Mouse (Mus musculus): ENCODE results near the gene Gpc4. TPM values are rescaled to one million over a fixed set of nuclear protein-coding genes. Genes with fewer than 3 reads are reported as not detected.

The Gpc4 gene
- polyA plus RNA-seq, 1 experiment from 2014 or later = not detected

DNA sequence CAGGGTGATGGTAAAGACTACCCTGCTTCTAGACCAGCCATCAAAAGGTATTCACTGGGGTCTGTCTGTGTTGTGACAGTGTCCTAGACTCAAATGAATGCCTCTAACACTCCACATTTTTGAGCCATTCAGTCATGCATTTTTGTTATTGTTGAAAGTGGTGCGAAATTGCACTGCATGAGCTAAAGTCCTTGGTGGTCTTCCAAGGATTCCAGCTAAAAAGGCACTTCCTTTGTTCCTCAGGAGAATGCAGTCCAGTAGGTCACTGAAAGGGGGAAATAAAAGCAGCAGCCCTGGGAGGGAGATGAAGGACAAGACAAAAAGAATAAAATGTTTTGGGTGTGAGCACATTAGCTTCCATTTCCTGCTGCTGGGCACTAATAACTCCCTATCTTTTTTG is 2.8 kb downstream of the Gpc4 start:
- no peaks in the 10 kb centered on the region for H3K79me2 ChIP-seq (ENCODE audit: inconsistent target)
- WGBS (ENCODE audit: missing documents) = 85% methylated on average over 1 of the region's 1 CpGs
- no peaks in the 10 kb centered on the region for H3K36me3 ChIP-seq (ENCODE audit: inconsistent target)
- no peak overlapping the region for H3K4me3 ChIP-seq (ENCODE audit: inconsistent target)
- H3K27ac ChIP-seq = no peak overlapping the region

DNA sequence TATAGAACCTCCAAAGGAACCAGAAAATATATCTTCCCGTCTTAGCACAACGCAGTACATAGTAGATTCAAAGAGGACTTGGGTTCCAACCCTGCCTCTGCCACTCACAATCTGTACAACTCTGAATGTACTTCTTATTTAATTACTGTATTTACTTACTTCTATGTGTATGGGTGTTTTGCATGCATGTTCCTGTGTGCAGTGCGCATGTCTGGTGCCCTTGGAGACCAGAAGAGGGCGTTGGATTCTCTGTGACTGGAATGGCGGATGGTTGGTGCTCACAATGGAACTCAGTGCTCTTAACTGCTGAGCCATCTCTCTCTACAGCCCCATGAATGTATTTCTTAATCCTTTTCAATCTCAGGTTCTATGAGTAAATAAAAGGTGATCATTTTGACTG is 5.4 kb downstream of the Gpc4 start:
- no peaks in the 10 kb centered on the region for H3K79me2 ChIP-seq (ENCODE audit: inconsistent target)
- H3K36me3 ChIP-seq (ENCODE audit: inconsistent target) = no peaks in the 10 kb centered on the region
- no peak overlapping the region for H3K27ac ChIP-seq
- no peak overlapping the region for H3K4me3 ChIP-seq (ENCODE audit: inconsistent target)
- WGBS (ENCODE audit: missing documents) = 73% methylated on average over 3 of the region's 5 CpGs

DNA sequence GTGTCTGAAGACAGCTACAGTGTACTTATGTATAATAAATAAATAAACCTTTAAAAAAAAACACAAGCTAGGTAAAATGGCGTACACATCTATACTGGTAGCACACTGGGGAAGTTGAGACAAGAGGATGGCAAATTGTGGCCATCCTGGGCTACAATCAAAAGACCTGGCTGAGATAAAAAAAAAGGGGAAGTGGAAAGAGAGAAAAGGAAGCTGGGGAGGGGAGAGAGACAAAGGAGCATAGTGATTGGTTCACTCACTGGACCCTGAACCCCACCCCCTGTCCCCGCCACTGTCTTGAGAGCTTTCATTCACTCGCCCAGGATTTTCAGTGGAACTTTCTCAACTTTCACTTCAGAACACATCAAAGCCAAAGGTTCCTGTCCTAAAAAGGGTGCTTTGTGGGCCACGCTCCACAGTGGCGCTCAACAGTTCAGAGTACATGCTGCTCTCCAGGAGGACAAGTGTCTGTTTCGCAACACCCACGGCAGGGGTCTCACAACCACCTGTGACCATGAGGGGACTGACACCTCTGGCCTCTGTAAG is 9.6 kb downstream of the Gpc4 start:
- H3K27ac ChIP-seq = no peak overlapping the region
- H3K4me3 ChIP-seq (ENCODE audit: inconsistent target) = no peak overlapping the region
- no peaks in the 10 kb centered on the region for H3K79me2 ChIP-seq (ENCODE audit: inconsistent target)
- H3K36me3 ChIP-seq (ENCODE audit: inconsistent target) = no peaks in the 10 kb centered on the region
- WGBS (ENCODE audit: missing documents) = 84% methylated on average over 7 of the region's 7 CpGs

DNA sequence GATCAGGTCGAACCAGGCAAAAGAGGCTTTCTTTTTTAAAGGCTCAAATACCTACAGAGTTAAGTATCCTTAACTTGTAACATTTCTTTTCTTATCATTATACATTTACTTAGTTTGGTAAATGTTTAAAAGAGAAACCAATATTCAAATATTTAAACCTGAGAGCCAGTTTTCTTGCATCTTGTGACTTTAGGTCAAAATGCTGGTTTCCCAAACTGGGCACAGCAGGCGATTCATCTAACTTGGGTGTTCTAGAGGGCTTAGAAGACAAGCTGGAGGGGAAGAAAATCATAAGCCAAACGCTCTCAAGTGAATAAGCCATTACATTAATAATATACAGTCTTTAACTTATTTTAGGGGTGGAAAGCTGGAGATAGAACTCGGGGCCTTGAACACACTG is 10.2 kb downstream of the Gpc4 start:
- no peak overlapping the region for H3K4me3 ChIP-seq (ENCODE audit: inconsistent target)
- WGBS (ENCODE audit: missing documents) = 98% methylated on average over 4 of the region's 4 CpGs
- H3K79me2 ChIP-seq (ENCODE audit: inconsistent target) = no peaks in the 10 kb centered on the region
- H3K27ac ChIP-seq = no peak overlapping the region
- no peaks in the 10 kb centered on the region for H3K36me3 ChIP-seq (ENCODE audit: inconsistent target)

DNA sequence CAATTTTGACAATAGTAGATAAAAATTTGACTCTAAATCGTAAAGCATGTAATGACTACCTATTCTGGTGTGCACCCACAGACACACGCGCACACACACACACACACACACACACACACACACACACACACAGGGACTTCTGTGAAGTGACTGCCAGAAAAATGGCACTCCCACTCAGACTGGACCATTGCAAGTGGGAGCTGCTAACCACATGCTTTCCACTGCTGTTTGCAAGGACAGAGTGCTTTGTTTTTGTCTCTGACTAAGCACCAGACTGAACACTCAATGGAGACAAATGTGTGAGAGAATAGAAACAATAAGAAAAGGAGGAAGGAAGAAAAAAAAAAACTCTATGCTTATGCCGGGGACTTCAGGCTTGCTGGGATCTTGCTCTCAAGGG is 11.6 kb downstream of the Gpc4 start:
- WGBS (ENCODE audit: missing documents) = 78% methylated on average over 4 of the region's 4 CpGs
- no peak overlapping the region for H3K27ac ChIP-seq
- no peaks in the 10 kb centered on the region for H3K36me3 ChIP-seq (ENCODE audit: inconsistent target)
- no peak overlapping the region for H3K4me3 ChIP-seq (ENCODE audit: inconsistent target)
- no peaks in the 10 kb centered on the region for H3K79me2 ChIP-seq (ENCODE audit: inconsistent target)

DNA sequence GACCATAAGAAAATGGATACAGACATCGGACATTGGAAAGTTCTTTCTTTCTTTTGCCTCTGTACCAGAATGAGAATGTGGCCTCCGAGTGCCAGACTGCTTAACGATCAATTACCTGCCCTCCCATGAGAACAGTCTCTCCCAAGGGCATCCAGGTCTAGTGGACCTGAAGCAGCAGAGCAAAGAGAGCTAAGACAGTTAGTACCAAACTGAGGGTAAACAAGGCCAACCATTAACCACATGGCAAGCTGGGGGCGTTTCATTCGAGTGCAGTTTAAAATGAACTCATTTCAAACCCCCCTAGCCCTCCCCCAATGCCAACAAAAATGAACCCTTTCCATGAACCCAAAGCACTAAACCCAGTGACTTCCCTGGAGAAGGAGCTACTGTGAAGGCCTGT is 12.1 kb downstream of the Gpc4 start:
- no peak overlapping the region for H3K4me3 ChIP-seq (ENCODE audit: inconsistent target)
- no peak overlapping the region for H3K27ac ChIP-seq
- 90% methylated on average over 5 of the region's 5 CpGs for WGBS (ENCODE audit: missing documents)
- H3K36me3 ChIP-seq (ENCODE audit: inconsistent target) = no peaks in the 10 kb centered on the region
- H3K79me2 ChIP-seq (ENCODE audit: inconsistent target) = no peaks in the 10 kb centered on the region

DNA sequence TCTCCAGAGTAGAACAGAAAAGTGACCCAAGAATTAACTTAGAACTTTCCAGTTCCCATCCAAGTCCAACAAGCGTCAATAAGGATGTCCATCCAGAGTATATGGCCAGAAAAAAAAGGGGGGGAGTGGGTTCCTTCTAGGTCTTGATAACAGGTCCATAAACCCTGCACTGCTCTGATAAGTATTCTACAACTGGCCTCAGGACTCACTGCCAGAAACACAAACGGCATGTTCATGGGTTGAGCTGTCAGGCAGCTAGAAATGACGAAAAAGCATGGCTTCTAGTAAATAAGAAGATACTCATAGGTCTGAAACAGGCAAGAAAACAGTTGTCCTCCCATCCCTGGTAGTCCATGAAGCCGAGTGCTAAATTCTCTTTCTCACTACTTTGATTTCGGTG is 13.5 kb downstream of the Gpc4 start:
- H3K4me3 ChIP-seq (ENCODE audit: inconsistent target) = no peak overlapping the region
- 90% methylated on average over 5 of the region's 5 CpGs for WGBS (ENCODE audit: missing documents)
- H3K27ac ChIP-seq = no peak overlapping the region

DNA sequence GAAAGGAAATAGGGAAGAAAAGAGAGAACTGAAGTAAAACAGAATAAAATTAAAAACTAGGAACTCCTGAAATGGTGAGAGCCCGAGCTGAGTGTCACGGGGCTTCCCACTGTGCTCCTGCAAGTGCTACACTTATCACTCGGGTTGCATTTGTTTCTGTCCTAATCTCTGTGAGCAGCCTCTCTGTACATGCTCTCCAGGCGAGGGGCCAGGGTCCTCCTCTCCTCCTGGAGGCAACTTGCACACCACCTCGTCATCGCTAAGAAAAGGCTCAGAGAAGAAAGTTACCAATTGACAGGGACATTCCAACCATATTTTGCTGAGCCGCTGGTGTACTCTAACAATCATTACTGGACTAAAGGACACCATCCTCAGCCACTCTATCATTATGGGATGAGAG is 14.0 kb downstream of the Gpc4 start:
- Histone ChIP-seq H3K27ac (no peak overlapping the region), H3K4me3 (ENCODE audit: inconsistent target) (no peak overlapping the region), H3K79me2 (ENCODE audit: inconsistent target) (no peaks in the 10 kb centered on the region), H3K36me3 (ENCODE audit: inconsistent target) (no peaks in the 10 kb centered on the region)
- 82% methylated on average over 7 of the region's 7 CpGs for WGBS (ENCODE audit: missing documents)

More for the DNA sequence above, 13.5 kb downstream of the Gpc4 start:
- no peaks in the 10 kb centered on the region for H3K36me3 ChIP-seq (ENCODE audit: inconsistent target)
- no peaks in the 10 kb centered on the region for H3K79me2 ChIP-seq (ENCODE audit: inconsistent target)

DNA sequence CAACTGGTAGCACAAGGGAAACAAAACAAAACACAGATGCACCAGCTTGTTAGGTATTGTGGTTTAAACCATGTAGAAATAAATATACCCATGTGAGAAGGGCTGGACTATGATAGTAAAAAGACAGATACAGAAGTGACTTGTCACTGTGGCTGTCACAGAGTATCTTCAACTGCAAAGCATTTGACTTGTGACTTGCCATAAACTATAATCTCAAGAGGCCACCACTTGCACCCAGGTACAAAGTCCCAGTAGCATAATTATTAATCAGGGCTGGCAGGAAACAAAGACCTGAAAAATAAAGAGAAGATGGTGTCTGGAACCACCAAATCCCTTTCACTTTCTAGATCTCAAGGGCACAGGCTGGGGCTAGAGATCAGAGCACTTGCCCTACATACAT is 19.5 kb downstream of the Gpc4 start:
- Histone ChIP-seq H3K36me3 (ENCODE audit: inconsistent target) (no peaks in the 10 kb centered on the region), H3K27ac (no peak overlapping the region), H3K4me3 (ENCODE audit: inconsistent target) (no peak overlapping the region), H3K79me2 (ENCODE audit: inconsistent target) (no peaks in the 10 kb centered on the region)

DNA sequence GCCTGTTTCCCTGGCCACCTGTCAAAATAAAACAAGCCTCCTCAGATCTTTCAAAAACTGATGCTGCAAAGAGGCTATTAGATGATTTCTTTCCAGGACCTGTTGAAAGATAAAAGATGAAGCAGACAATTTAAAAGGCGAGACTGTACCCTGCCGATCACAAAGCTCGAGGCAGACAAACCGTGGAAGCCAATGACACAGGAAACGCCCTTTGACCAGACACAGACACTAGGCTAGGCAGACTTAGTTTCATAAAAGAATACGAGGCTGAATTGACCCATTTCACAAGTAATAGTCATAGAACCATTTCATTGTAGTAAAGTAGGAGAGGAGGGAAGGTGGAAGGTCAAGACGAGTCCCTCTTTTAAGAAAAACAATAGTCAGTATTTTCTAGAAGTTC is 20.6 kb downstream of the Gpc4 start:
- H3K27ac ChIP-seq = no peak overlapping the region
- no peak overlapping the region for H3K4me3 ChIP-seq (ENCODE audit: inconsistent target)
- H3K79me2 ChIP-seq (ENCODE audit: inconsistent target) = no peaks in the 10 kb centered on the region
- no peaks in the 10 kb centered on the region for H3K36me3 ChIP-seq (ENCODE audit: inconsistent target)
- WGBS (ENCODE audit: missing documents) = 80% methylated on average over 7 of the region's 7 CpGs

DNA sequence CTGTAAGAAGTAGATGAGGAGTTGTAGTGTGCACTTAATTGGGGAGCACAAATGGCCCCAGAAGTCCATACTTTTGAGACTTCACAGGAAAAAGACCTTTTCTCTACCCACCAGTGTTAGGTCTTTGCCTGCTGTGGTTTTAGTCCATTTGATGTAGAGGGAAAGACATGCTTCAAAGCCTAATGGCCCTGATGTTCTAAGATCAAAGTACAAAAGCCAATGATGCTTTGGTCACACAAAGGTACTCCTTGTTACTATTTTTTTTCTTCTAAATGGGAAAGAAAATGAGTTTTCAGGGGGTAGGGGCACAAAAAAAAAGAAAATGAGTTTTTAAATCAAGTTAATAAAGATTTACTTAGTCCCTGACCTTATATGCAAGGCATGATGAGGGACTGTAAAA is 24.7 kb downstream of the Gpc4 start:
- H3K27ac ChIP-seq = no peak overlapping the region
- no peaks in the 10 kb centered on the region for H3K79me2 ChIP-seq (ENCODE audit: inconsistent target)
- no peaks in the 10 kb centered on the region for H3K36me3 ChIP-seq (ENCODE audit: inconsistent target)
- no peak overlapping the region for H3K4me3 ChIP-seq (ENCODE audit: inconsistent target)

DNA sequence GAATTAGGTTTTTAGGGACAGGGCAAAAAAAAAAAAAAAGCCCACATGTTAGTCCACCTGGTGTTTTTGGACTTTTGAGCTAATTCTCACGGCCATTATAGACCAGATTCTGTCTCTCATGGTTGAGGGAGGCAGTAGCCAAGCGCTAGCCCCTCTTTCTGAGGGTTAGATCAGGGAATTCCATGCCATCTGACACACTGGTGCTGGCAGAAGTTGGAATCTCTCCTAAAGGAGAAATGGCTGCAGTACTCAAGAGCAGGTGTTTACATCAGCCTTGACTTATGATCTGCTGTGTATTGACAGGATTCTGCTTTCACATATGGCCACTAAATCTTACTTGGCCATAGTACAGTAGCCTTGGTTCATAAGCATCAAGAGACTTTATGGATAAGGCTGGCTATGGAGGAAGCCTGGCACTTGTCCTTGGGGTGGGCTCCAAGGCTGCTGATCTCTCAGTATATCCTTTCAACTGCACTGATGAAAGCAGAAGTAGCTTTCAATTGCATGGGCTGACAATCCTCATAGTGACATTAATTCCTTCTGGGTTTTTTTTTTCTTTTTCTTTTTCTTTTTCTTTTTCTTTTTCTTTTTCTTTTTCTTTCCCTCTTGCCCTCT is 26.5 kb downstream of the Gpc4 start:
- WGBS (ENCODE audit: missing documents) = 70% methylated on average over 2 of the region's 2 CpGs
- H3K27ac ChIP-seq = no peak overlapping the region
- H3K79me2 ChIP-seq (ENCODE audit: inconsistent target) = no peaks in the 10 kb centered on the region
- H3K4me3 ChIP-seq (ENCODE audit: inconsistent target) = no peak overlapping the region
- no peaks in the 10 kb centered on the region for H3K36me3 ChIP-seq (ENCODE audit: inconsistent target)

DNA sequence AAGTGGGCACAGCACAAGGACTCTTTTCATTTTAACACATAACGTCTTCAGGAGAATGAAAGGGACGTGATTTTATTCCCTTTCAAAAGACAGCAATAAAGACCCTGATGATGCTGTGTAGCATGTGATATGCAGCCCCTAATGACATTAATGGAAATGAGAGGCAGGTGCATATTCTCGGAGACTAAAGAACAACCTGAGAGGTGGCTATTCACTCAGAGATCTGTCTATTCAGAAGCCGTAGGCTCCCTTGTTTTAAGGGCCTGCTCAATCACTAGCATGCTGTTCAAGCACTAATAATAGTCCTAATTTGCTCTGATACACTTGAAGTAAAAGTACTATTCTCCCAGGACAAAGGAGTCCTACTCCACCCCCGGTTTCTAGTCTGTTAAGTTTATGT is 27.0 kb downstream of the Gpc4 start:
- Histone ChIP-seq H3K79me2 (ENCODE audit: inconsistent target) (no peaks in the 10 kb centered on the region), H3K4me3 (ENCODE audit: inconsistent target) (no peak overlapping the region)
- 84% methylated on average over 4 of the region's 5 CpGs for WGBS (ENCODE audit: missing documents)

DNA sequence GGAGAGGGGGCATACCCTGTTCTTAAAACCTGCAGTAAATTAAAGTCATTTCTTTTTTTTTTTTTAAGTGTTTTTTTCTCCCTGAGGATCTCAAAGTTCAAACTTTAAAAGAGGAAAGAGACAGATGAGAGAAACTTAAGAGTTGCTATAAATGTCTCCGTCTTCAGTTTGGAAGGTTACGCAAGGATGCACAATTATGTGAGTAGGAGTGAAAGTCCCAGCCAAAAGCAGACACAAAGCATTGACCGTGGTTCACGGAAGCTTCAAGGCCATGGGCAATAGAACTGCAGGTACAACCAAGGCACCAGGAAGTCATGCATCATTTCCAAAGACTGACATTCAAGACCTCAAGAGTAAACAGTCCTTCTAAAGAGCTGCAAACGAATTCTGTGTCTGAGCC is 28.5 kb downstream of the Gpc4 start:
- Histone ChIP-seq H3K79me2 (ENCODE audit: inconsistent target) (no peaks in the 10 kb centered on the region), H3K36me3 (ENCODE audit: inconsistent target) (no peaks in the 10 kb centered on the region), H3K27ac (no peak overlapping the region), H3K4me3 (ENCODE audit: inconsistent target) (no peak overlapping the region)
- WGBS (ENCODE audit: missing documents) = 70% methylated on average over 3 of the region's 5 CpGs

More for the DNA sequence above, 27.0 kb downstream of the Gpc4 start:
- H3K27ac ChIP-seq = no peak overlapping the region
- no peaks in the 10 kb centered on the region for H3K36me3 ChIP-seq (ENCODE audit: inconsistent target)

DNA sequence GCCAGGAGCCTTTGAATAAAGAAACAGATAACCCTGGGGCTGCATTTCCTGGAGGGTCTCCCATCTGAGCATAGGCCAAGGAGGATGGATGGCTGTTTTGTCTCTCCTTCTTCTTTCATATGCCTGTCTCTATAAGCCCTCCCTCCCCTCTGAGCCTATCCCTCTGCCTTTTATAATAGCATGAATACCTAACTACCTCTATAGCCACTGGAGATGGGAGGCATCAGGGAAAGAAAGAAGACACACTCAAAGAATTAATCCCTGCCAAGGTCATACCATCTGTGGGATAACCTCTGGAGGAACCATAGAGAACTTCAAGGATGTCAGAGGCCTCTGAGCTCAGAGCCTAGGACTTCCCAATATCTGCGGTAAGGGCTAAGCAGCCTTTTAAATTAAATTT is 35.4 kb downstream of the Gpc4 start:
- H3K79me2 ChIP-seq (ENCODE audit: inconsistent target) = no peaks in the 10 kb centered on the region
- H3K4me3 ChIP-seq (ENCODE audit: inconsistent target) = no peak overlapping the region
- no peaks in the 10 kb centered on the region for H3K36me3 ChIP-seq (ENCODE audit: inconsistent target)
- 90% methylated on average over 1 of the region's 1 CpGs for WGBS (ENCODE audit: missing documents)
- no peak overlapping the region for H3K27ac ChIP-seq

DNA sequence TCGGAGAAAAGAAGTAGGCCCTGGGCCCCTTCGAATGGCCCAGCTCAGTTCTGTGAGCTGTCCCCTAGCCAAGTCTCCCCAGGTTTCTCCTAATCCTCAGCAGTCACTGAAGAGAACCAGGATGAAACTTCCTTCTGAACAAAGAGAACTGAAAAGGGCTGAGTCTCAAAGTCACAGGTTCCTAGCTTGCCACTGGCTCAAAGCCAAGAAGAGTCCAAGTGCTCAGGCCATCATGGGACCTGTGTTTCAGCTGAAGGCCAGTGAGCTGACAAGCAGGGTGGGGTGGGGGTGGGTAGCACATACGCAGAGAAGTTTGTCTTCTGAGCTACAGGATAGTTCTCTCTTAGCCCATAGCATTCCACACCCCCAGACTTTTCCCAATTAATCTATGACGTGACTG is 36.3 kb downstream of the Gpc4 start:
- Histone ChIP-seq H3K79me2 (ENCODE audit: inconsistent target) (no peaks in the 10 kb centered on the region), H3K4me3 (ENCODE audit: inconsistent target) (no peak overlapping the region), H3K27ac (no peak overlapping the region), H3K36me3 (ENCODE audit: inconsistent target) (no peaks in the 10 kb centered on the region)
- WGBS (ENCODE audit: missing documents) = 94% methylated on average over 3 of the region's 4 CpGs

Measured in macrophage (primary cell).